Mouse (Mus musculus) heart, postnatal 0 days (tissue): ENCODE measurements around the gene Tdp1.
A peak's percentile ranks its signal among the peaks of the same experiment; 100 is the strongest.

Source experiments
- CTCF ChIP-seq: IDR thresholded peaks from 2 replicates; pipeline ENCODE4 v1.5.1; 2016; ENCODE audit warnings: antibody characterized with exemption, control low read depth, low read depth
- EP300 ChIP-seq: IDR thresholded peaks from 2 replicates; pipeline ENCODE4 v1.6.1; 2016; ENCODE audit warnings: antibody characterized with exemption, low read depth

- TF ChIP-seq CTCF (peak; percentile 31; the same call in 1 of the 2 replicates), EP300 (no peak)
Observed at GRCm38 (mm10) chr12:99899991-99900390, 15.7 kb downstream of the Tdp1 start.
